Mouse (Mus musculus) hindbrain, embryonic 13.5 days (tissue): ENCODE measurements around the gene Gm7102. TPM values are rescaled to one million over a fixed set of nuclear protein-coding genes. Genes with fewer than 3 reads are reported as not detected.

ENCODE experiments used
- ATAC-seq: fragments of 200-750 bp; cut with Nextera tagmentation; 2 replicates; pipeline ENCODE4 v1.8.0; 2017; ENCODE audit warnings: moderate TSS enrichment; ENCODE audit not compliant: low FRiP score
- H3K27ac ChIP-seq: fragments of 300-500 bp; sonication (generic); 2 replicates; pipeline ENCODE4 v1.5.1; 2015; ENCODE audit warnings: inconsistent platforms, mild to moderate bottlenecking, moderate library complexity
- H3K27me3 ChIP-seq: fragments of 300-500 bp; sonication (generic); 2 replicates; pipeline ENCODE4 v1.6.1; 2015; ENCODE audit warnings: mild to moderate bottlenecking, inconsistent platforms
- H3K36me3 ChIP-seq: fragments of 300-500 bp; sonication (generic); 2 replicates; pipeline ENCODE4 v1.6.1; 2015; ENCODE audit warnings: mild to moderate bottlenecking, inconsistent platforms
- H3K4me1 ChIP-seq: fragments of 300-500 bp; sonication (generic); replicated peaks from 2 replicates; pipeline ENCODE4 v1.6.1; 2015; ENCODE audit warnings: inconsistent platforms
- H3K4me2 ChIP-seq: fragments of 300-500 bp; sonication (generic); 2 replicates; pipeline ENCODE4 v1.6.1; 2015; ENCODE audit warnings: inconsistent platforms, mild to moderate bottlenecking, moderate library complexity
- H3K4me3 ChIP-seq: fragments of 300-500 bp; sonication (generic); 2 replicates; pipeline ENCODE4 v1.5.1; 2015; ENCODE audit warnings: mild to moderate bottlenecking, inconsistent platforms
- H3K9ac ChIP-seq: fragments of 300-500 bp; sonication (generic); 2 replicates; pipeline ENCODE4 v1.6.1; 2015; ENCODE audit warnings: mild to moderate bottlenecking, inconsistent platforms
- H3K9me3 ChIP-seq: fragments of 300-500 bp; sonication (generic); 2 replicates; pipeline ENCODE4 v1.6.1; 2016; ENCODE audit warnings: inconsistent platforms
- WGBS: fragments of 180-500 bp; shearing (Covaris S2); methylation state at CpG from one replicate; pipeline ENCODE4 v1.1.7; 2015; 5-methylcytosine and 5-hydroxymethylcytosine counted together
- polyA plus RNA-seq: library from polyadenylated mRNA; unstranded; fragments of >200 nt; fragmentation: Nextera tagmentation; extraction: Ambion mirVana; gene quantifications from 2 replicates; pipeline ENCODE4 v1.2.1, GENCODE M21; 2015

Gene Gm7102
- polyA plus RNA-seq, 1 experiment from 2014 or later, result 0.12 TPM

GRCm38 (mm10) chr19:61138655-61139054 lies 37.5 kb downstream of the Gm7102 start:
- no peaks in the 10 kb centered on the region for H3K27me3 ChIP-seq
- H3K36me3 ChIP-seq, result peaks cover 9% of the 10 kb centered on the region
- H3K4me2 ChIP-seq, result no peak overlapping the region
- no peak for ATAC-seq
- peaks cover 16% of the 10 kb centered on the region for H3K4me1 ChIP-seq
- no peak overlapping the region for H3K9ac ChIP-seq
- no peak overlapping the region for H3K4me3 ChIP-seq
- no peaks in the 10 kb centered on the region for H3K9me3 ChIP-seq
- H3K27ac ChIP-seq, result no peak overlapping the region

GRCm38 (mm10) chr19:61131096-61131495 lies 45.0 kb downstream of the Gm7102 start:
- H3K36me3 ChIP-seq, result peaks cover 36% of the 10 kb centered on the region
- H3K4me1 ChIP-seq, result no peaks in the 10 kb centered on the region
- H3K9ac ChIP-seq, result no peak overlapping the region
- WGBS, result 89% methylated on average over 10 of the region's 10 CpGs
- H3K4me2 ChIP-seq, result no peak overlapping the region
- peaks cover 3% of the 10 kb centered on the region for H3K9me3 ChIP-seq
- no peak for ATAC-seq
- no peak overlapping the region for H3K27ac ChIP-seq
- H3K4me3 ChIP-seq, result no peak overlapping the region
- H3K27me3 ChIP-seq, result no peaks in the 10 kb centered on the region

Other genes starting within 250 kb of the Gm7102 start
- gene Zfp950, start 35.5 kb downstream of the Gm7102 start, polyA plus RNA-seq, result 56.8 and 61.4 TPM in 2 replicates
- not detected in 2 replicates for gene Gm6020, start 7.6 kb upstream of the Gm7102 start, polyA plus RNA-seq
- 48.4 and 56.6 TPM in 2 replicates for gene Csf2ra, start 52.1 kb upstream of the Gm7102 start, polyA plus RNA-seq
- gene Gm21060, start 120.8 kb upstream of the Gm7102 start, polyA plus RNA-seq, result not detected in 2 replicates